Mouse (Mus musculus): ENCODE measurements around the gene Gdpd5. TPM values are rescaled to one million over a fixed set of nuclear protein-coding genes. Genes with fewer than 3 reads are reported as not detected.
"Not testable (repeated sequence)": the region's sequence is repeated elsewhere in the genome, so short reads cannot be mapped to it uniquely, and the experiment has no call there.

The Gdpd5 gene
- polyA plus RNA-seq, 1 experiment from 2014 or later: 53.3 TPM

DNA sequence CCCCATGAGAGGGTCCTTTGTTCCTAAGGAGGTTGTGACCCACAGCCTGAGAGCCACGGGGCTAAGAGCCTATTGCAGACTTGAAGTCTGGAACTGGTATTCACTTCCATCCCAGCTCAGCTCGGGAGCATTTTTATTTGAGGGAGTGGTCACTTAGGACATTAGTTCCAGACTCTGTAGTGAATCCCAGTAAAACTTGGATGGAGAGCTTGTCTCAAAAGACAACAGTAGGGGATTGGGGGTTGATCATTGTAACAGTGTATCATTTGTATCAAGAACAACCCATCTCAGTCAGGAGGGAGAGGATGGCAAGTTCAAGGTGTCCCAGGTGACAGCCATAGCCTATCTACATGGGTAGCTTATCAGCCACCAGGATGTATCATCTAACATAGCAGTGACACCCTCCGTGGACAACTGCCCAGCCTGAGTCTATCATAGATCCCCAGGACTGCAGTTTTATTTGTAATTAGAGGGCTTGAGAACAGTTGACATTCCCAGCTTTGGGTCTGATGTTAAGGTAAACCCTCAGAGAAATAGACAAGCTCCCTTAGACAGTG lies 95.4 kb downstream of the Gdpd5 start:
- peaks cover 41% of the 10 kb centered on the region for H3K4me1 ChIP-seq

DNA sequence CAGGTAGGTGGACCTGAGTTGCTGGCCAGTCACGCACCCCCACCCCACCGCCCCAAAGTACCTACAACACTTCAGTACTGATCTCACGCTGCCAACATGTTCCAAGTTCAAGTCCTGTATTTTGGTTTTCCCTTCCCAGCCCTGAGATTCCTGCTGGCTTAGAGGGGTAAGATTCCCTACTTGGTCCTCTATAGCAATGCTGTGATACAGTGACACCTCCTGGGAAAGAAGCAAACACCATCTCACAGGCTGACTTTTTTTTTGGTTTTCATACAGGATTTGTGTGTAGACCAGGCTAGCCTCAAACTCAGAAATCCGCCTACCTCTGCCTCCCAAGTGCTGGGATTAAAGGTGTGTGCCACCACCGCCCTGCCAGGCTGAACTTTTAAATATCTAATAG lies 96.0 kb downstream of the Gdpd5 start:
- H3K27ac ChIP-seq: no peak overlapping the region
- H3K27me3 ChIP-seq (replicated peaks): no peaks in the 10 kb centered on the region
- peaks cover 50% of the 10 kb centered on the region for H3K36me3 ChIP-seq (replicated peaks)
- H3K4me3 ChIP-seq: no peak overlapping the region
- WGBS: 90% methylated on average over 5 of the region's 5 CpGs
- H3K4me2 ChIP-seq: no peak overlapping the region
- no peak overlapping the region for H3K9ac ChIP-seq
- ATAC-seq (replicated peaks): no peak
- H3K4me1 ChIP-seq: peaks cover 47% of the 10 kb centered on the region
- no peaks in the 10 kb centered on the region for H3K9me3 ChIP-seq

More for the DNA sequence above, 95.4 kb downstream of the Gdpd5 start:
- H3K9me3 ChIP-seq: no peaks in the 10 kb centered on the region
- no peak overlapping the region for H3K4me2 ChIP-seq
- H3K4me3 ChIP-seq: no peak overlapping the region
- WGBS: 56% methylated on average over 3 of the region's 3 CpGs
- ATAC-seq (replicated peaks): no peak
- H3K27me3 ChIP-seq (replicated peaks): no peaks in the 10 kb centered on the region
- H3K9ac ChIP-seq: no peak overlapping the region
- H3K27ac ChIP-seq: no peak overlapping the region
- peaks cover 50% of the 10 kb centered on the region for H3K36me3 ChIP-seq (replicated peaks)

DNA sequence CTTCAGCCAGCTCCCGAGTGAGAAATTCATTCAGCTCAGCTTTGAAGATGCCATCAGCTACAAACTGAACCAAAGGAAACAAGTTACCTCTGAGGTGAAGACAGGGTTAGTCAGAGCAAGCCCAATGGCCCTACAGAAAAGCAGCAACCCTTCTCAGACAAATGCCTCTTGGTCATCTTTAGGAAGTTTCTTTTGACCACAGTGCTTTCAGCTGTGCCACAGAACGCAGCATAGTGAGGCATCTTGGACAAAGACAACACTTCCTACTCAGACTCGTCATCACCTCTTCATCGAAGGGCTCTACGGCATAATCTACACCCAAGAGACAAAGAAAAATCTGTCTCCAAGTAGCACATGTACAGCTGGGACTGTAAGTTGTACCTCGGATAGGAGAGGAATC lies 101.4 kb downstream of the Gdpd5 start:
- WGBS: 4% methylated on average over 6 of the region's 6 CpGs
- Histone ChIP-seq H3K9me3 (no peaks in the 10 kb centered on the region), H3K4me3 (peak overlapping the region; percentile 73), H3K36me3 (replicated peaks) (peaks cover 39% of the 10 kb centered on the region), H3K9ac (peak overlapping the region; percentile 80), H3K27me3 (replicated peaks) (peaks cover 8% of the 10 kb centered on the region; the same call in 1 of the 2 replicates), H3K27ac (peak overlapping the region; percentile 87), H3K4me1 (peaks cover 43% of the 10 kb centered on the region), H3K4me2 (peak overlapping the region; percentile 80)
- no peak for ATAC-seq (replicated peaks)

DNA sequence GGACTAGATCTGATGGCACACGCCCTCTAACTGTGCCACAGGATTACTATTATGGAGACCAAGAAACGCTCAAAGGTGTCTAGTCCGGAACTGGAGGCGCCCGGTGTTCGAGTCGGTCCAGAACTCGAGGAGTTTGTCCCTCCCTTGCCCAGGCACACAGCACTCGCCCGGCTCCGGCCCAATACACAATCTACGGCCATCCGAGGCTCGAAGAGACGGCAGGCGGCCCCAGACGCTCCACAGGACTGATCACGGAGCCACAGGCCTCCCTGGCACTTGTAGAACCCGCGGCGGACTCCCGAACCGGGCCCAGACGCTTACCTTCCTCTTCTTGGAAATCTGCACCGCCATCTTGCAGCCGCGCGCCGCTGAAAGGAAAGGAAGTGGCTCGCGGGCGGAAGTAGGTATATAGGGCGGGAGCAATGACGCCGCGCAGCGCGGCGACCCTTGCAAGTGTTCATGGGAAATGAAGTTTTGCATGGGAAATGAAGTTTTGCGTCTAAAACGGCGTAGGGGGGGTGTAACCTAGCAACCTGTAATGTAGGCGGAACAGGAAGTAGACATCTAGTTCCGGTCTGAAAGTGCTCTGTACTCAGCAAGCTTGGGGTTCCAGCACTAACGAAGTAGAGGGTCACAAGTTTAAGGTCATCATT lies 102.2 kb downstream of the Gdpd5 start, which contains the start of gene Rps3:
Gene Rps3 (minus strand): TSS at position 468 of the 653 bp plus-strand sequence.
- peak within 1 kb of the TSS; percentile 80 for H3K9ac ChIP-seq
- peaks cover 8% of the 10 kb centered on the region; the same call in 1 of the 2 replicates for H3K27me3 ChIP-seq (replicated peaks)
- H3K36me3 ChIP-seq (replicated peaks): peaks cover 31% of the 10 kb centered on the region
- peak within 1 kb of the TSS; percentile 80 for H3K4me2 ChIP-seq
- ATAC-seq (replicated peaks): peak; percentile 95
- H3K27ac ChIP-seq: peak within 1 kb of the TSS; percentile 87
- H3K4me1 ChIP-seq: peaks cover 41% of the 10 kb centered on the region
- peak within 1 kb of the TSS; percentile 73 for H3K4me3 ChIP-seq
- under 1% methylated on average over 45 of the region's 45 CpGs for WGBS
- no peaks in the 10 kb centered on the region for H3K9me3 ChIP-seq

DNA sequence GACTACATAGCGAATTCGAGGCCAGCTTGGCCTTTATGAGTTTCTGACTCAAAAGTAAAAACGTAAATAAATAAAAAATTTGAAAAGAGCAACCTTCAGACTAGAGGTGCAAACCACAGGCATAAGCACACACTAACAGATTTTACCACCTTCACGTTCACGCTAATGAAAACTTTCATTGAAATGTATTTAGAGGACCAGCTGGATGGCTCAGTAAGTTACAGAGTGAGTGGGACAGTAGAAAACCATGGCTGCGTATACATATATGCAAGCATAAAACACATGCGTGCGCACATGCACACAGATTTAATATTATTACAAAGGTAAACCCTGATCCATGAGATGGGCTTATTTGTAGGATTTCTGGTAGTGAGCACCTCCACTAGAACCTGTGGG lies 102.7 kb downstream of the Gdpd5 start:
- Histone ChIP-seq H3K27ac (peak overlapping the region; percentile 87; the same call in 1 of the 2 replicates), H3K4me3 (peak overlapping the region; percentile 73), H3K4me1 (peaks cover 36% of the 10 kb centered on the region), H3K36me3 (replicated peaks) (peaks cover 26% of the 10 kb centered on the region), H3K9ac (no peak overlapping the region), H3K9me3 (no peaks in the 10 kb centered on the region), H3K4me2 (peak overlapping the region; percentile 52), H3K27me3 (replicated peaks) (peaks cover 8% of the 10 kb centered on the region; the same call in 1 of the 2 replicates)
- peak; percentile 43 for ATAC-seq (replicated peaks)
- WGBS: 46% methylated on average over 8 of the region's 8 CpGs

DNA sequence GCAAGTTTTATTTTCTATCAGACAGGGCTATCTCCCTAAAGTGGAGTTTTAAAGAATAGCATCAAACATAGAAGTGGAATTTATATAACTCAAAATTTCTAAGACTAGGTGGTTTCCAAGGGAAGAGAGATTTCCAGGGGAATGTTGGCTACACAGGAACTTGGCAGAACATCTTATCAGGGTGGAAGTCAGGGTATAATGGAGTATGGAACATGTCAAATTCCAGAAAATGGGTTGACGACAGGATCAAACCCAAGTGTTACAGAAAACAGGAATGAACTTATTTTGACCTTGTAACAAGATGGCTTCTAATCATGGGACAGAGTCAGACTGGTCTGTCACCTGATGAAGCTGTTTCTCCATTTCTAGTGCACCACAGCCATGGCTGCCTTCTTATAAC lies 103.5 kb downstream of the Gdpd5 start:
- H3K4me3 ChIP-seq: no peak overlapping the region
- peaks cover 29% of the 10 kb centered on the region for H3K4me1 ChIP-seq
- H3K36me3 ChIP-seq (replicated peaks): peaks cover 18% of the 10 kb centered on the region
- H3K27ac ChIP-seq: no peak overlapping the region
- no peaks in the 10 kb centered on the region for H3K9me3 ChIP-seq
- peaks cover 8% of the 10 kb centered on the region; the same call in 1 of the 2 replicates for H3K27me3 ChIP-seq (replicated peaks)
- 90% methylated on average over 1 of the region's 1 CpGs for WGBS
- H3K9ac ChIP-seq: no peak overlapping the region
- no peak overlapping the region for H3K4me2 ChIP-seq
- ATAC-seq (replicated peaks): no peak

DNA sequence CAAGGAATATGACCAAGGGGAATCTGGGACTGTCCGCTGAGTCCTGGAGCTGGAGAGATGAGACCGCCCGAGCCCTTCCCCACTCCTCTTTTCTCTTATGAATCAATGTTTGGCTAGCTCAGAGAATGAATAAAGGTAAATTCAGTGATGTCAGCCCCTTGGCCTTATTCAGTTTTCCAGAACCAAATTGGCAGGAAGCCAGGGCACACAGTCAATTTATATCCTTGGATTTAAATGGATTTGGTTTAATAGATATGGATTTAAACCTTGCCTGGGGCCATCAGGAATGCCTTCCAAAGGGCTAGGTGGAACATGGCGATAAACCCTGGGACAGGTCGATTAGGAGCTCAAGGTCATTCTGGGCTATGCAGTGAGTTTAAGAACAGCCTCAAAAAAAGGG lies 108.5 kb downstream of the Gdpd5 start:
- no peak overlapping the region for H3K4me2 ChIP-seq
- no peak overlapping the region for H3K4me3 ChIP-seq
- H3K27me3 ChIP-seq (replicated peaks): peaks cover 8% of the 10 kb centered on the region; the same call in 1 of the 2 replicates
- H3K9ac ChIP-seq: no peak overlapping the region
- no peaks in the 10 kb centered on the region for H3K4me1 ChIP-seq
- no peaks in the 10 kb centered on the region for H3K9me3 ChIP-seq
- H3K36me3 ChIP-seq (replicated peaks): no peaks in the 10 kb centered on the region
- WGBS: 66% methylated on average over 5 of the region's 5 CpGs
- no peak for ATAC-seq (replicated peaks)
- H3K27ac ChIP-seq: no peak overlapping the region

DNA sequence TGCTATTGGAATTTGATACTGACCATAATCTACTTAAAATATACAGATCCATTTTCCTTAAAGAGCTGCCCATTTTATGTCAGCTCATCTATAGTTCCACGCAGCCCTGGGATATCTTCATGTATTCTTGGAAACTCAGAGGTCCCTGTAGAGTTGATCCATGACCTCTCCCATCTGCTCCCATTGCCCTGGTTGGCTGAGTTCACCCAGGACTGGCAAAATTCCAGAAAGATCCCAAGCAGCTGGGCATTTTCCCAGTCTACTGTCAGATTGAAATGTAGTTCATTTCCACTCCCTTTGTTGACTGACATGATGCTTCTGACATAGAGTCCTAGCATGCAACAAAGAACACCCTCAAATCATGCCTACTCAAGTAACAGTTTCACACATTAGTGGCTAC lies 117.9 kb downstream of the Gdpd5 start:
- no peak overlapping the region for H3K4me2 ChIP-seq
- WGBS: 54% methylated on average over 1 of the region's 1 CpGs
- H3K9ac ChIP-seq: no peak overlapping the region
- no peak overlapping the region for H3K27ac ChIP-seq
- no peak overlapping the region for H3K4me3 ChIP-seq
- H3K4me1 ChIP-seq: no peaks in the 10 kb centered on the region
- no peaks in the 10 kb centered on the region for H3K9me3 ChIP-seq
- no peaks in the 10 kb centered on the region for H3K27me3 ChIP-seq (replicated peaks)
- no peaks in the 10 kb centered on the region for H3K36me3 ChIP-seq (replicated peaks)
- no peak for ATAC-seq (replicated peaks)

DNA sequence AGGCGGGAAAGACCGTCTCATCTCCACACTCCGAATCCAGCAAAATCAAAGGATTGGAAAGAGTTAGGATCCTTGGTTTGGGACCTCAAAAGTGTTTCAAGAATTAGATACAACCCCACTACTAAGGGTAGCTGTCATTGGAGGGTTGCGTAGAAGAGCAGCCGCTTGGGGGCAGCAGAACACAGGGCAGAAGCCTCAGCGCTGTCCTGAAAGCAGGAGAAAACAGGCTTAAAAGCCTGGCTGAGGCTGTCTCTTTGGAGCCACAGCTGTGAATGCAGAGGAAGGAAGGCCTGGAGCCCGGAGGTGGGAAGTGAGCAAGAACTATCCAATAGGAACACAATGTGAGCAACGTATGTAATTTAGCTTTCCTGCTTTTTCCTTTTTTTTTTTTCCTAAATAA lies 119.0 kb downstream of the Gdpd5 start:
- Histone ChIP-seq H3K9ac (no peak overlapping the region), H3K36me3 (replicated peaks) (no peaks in the 10 kb centered on the region), H3K4me3 (no peak overlapping the region), H3K9me3 (no peaks in the 10 kb centered on the region), H3K4me1 (no peaks in the 10 kb centered on the region), H3K4me2 (no peak overlapping the region), H3K27me3 (replicated peaks) (no peaks in the 10 kb centered on the region), H3K27ac (no peak overlapping the region)
- ATAC-seq (replicated peaks): peak; percentile 84
- 5% methylated on average over 8 of the region's 8 CpGs for WGBS

DNA sequence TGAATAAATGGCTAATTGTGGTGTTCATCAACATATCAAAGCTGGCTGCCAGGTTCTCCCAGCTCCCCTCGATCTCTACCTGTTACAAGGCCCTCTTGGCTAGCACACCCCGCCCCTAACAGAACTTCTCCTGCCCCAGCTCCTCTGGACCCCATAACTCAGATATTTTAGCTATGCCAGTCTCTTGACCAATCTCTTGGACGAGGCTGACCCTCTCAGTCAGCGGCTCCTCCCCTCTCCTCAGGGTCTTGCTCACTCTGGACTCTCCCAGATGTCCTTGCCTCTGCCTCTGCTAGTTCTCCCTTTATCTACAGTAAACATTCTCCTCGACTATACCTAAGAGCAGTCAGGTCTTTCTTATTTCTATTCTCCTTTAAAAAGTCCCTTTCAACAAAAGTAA lies 119.4 kb downstream of the Gdpd5 start:
- H3K27me3 ChIP-seq (replicated peaks): no peaks in the 10 kb centered on the region
- no peak overlapping the region for H3K4me2 ChIP-seq
- H3K9me3 ChIP-seq: no peaks in the 10 kb centered on the region
- 36% methylated on average over 5 of the region's 5 CpGs for WGBS
- H3K9ac ChIP-seq: no peak overlapping the region
- no peak for ATAC-seq (replicated peaks)
- no peaks in the 10 kb centered on the region for H3K4me1 ChIP-seq
- no peaks in the 10 kb centered on the region for H3K36me3 ChIP-seq (replicated peaks)
- no peak overlapping the region for H3K27ac ChIP-seq
- H3K4me3 ChIP-seq: no peak overlapping the region

DNA sequence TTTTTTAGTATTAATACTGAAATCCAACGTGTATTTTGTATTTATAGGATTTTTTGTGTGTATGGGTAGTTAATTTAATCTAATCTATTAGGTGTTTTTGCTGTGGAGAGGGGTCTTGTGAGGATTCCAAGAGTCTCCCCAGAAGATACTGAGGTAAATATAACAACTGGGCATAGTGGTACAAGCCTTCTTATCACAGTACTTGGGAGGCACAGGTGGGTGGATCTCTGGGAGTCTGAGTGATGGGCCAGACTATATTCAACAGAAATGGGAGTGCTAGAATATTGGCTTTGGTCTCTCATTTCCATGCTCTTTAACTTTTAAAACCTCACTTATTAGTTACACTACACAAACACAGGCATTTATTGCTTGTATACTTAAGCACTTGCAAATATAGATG lies 119.9 kb downstream of the Gdpd5 start:
- Histone ChIP-seq H3K9me3 (no peaks in the 10 kb centered on the region), H3K4me2 (no peak overlapping the region), H3K36me3 (replicated peaks) (no peaks in the 10 kb centered on the region), H3K4me1 (no peaks in the 10 kb centered on the region), H3K4me3 (no peak overlapping the region), H3K27me3 (replicated peaks) (no peaks in the 10 kb centered on the region), H3K27ac (no peak overlapping the region), H3K9ac (no peak overlapping the region)
- no peak for ATAC-seq (replicated peaks)
- WGBS: 46% methylated on average over 1 of the region's 1 CpGs

DNA sequence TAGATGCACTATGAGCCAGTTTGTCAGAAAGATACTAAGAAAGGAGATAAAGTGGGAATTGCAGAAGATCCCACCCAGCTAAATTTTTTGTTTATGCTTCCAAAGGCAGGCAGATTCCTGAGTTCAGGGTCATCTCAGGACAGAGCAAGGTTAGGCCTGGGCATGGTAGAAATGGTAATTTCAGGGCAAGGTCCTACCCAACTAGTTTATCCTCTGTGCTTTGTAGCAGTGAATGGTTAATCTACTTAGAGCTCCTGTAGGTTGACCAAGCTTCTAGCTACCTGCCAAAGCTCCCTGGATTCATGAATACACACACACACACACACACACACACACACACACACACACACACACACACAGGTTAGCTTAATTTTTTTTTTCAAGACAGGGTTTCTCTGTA lies 123.3 kb downstream of the Gdpd5 start:
- Histone ChIP-seq H3K9me3 (no peaks in the 10 kb centered on the region), H3K4me3 (no peak overlapping the region), H3K4me2 (no peak overlapping the region), H3K4me1 (no peaks in the 10 kb centered on the region), H3K27me3 (replicated peaks) (no peaks in the 10 kb centered on the region), H3K9ac (no peak overlapping the region), H3K36me3 (replicated peaks) (no peaks in the 10 kb centered on the region), H3K27ac (no peak overlapping the region)
- no peak for ATAC-seq (replicated peaks)

DNA sequence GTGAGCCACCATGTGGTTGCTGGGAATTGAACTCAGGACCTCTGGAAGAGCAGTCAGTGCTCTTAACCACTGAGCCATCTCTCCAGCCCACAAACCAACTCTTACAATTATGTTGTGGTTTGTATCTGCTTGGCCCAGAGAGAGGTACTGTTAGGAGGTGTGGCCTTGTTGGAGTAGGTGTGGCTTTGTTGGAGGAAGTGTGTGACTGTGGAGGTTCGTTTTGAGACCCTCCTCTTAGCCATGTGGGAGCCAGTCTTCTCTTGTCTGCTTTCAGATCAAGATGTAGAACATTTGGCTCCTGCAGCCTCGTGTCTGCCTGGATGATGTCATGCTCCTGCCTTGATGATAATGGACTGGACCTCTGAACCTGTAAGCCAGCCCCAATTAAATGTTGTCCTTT lies 127.0 kb downstream of the Gdpd5 start:
- not testable (repeated sequence) for H3K9ac ChIP-seq; H3K4me1 ChIP-seq; H3K27ac ChIP-seq; H3K9me3 ChIP-seq; H3K27me3 ChIP-seq (replicated peaks); H3K36me3 ChIP-seq (replicated peaks); ATAC-seq (replicated peaks); H3K4me3 ChIP-seq; H3K4me2 ChIP-seq
- 31% methylated on average over 2 of the region's 2 CpGs for WGBS
